Mouse (Mus musculus) frontal cortex, postnatal 25 days (tissue): ENCODE measurements around the gene Kiss1.
"Not testable (repeated sequence)": the region's sequence is repeated elsewhere in the genome, so short reads cannot be mapped to it uniquely, and the experiment has no call there.

Experiments
- DNase-seq, 2 experiments: peaks; one replicate each; pipeline ENCODE4 v3.0.0; 2022; ENCODE audit warnings: low spot score in 2 of 2

Kiss1 gene

GRCm38 (mm10) chr1:133317149-133317548, 4.5 kb upstream of the Kiss1 start:
- no peak for DNase-seq

DNA sequence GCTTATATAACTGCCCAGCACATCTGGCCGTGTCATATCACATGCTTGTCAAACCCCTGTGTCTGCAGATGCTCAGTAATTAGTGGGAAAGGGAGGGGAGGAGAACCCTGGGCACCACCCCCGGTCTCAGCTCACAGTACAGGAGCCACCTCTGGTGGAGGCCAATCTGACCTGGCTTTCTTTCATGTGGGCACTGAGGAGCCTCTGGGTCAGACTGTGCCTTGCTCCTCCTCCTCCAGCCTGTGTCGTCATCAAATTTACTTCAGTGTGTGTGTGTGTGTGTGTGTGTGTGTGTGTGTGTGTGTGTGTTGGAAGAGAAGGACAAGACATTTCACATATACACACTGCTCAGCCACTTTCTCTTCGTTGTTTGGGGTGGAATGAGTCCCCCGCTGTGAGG, 1.7 kb downstream of the Kiss1 start:
- DNase-seq: no peak

DNA sequence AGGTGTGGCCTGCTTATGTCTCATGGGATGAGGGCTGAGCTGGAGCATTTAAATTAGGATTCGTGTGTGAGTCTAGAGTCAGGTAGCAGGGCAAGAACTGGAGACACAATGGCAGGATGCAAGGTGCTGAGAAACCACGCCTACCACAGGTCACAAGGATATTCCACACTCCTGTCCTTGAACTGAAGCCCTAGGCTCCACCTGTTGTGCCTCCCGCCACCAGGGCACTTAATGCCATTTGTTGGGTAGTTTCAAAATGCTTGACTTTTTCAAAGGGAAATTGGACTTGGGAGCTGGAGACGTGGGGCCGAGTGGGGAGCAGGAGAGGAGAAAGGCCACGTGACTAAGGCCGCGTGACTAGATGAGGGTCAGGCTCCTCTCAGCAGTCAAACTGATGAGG, 4.3 kb downstream of the Kiss1 start:
- no peak for DNase-seq

DNA sequence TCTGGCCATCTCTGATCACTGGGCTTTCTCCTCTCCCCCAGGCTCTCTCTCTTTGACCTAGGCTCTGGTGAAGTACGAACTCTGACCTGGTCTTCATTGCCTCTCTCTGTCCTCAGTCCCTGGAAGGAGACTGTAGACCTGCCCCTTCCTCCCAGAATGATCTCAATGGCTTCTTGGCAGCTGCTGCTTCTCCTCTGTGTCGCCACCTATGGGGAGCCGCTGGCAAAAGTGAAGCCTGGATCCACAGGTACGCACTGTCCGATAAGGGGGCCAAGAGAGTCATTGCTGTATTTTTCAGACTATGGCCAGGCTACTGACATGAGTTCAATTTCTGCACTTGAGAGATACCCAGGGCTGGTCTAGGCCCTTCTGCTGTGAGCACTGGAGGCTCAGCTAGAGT, 5.4 kb downstream of the Kiss1 start:
- DNase-seq: no peak

DNA sequence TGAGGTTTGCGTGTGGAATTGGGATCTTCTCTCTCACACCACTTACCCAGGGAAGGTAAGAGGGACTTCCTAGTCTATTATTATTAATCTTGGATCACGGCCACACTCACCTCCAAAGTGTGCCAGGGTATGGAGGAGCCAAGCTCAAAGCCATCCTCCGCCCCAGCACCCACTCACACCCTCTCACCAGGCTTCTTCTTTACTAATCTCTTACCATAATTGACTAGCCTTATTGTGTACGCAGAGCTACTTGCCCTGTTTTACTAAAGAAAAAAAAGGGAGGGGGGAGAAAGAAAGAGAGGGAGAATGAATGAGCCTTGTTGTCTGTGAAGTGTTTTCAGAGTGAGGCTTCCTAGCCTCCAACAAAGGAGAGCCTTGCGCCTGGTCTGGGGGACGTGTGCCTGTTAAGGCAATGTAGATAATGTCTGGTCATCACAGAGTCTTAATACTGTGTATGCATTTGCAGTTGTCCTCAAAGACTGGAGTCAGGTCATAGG, 6.7 kb downstream of the Kiss1 start:
- DNase-seq: no peak

DNA sequence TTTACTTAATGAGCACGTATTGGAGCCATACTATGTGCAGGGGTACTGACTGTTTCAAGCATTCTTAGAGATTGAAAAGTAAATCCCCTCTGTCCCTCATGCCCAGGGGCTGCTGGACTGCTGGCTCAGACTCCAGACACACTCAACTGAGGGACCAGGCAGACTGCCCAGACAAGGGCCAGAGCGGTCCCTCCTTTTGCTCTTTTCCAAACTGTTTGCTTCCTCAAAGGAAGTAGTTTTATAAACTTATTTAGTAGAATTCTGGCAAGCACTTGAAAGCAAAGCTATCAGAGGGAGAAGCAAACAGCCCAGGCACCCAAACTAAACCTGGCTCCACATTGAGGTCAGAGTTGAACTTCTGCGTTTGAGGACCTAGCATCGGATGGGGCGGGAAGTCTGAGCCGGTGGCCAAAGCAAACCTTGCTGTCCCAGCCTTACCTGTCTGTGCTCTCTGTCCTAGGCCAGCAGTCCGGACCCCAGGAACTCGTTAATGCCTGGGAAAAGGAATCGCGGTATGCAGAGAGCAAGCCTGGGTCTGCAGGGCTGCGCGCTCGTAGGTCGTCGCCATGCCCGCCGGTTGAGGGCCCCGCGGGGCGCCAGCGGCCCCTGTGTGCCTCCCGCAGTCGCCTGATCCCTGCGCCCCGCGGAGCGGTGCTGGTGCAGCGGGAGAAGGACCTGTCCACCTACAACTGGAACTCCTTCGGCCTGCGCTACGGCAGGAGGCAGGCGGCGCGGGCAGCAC, 7.4 kb downstream of the Kiss1 start:
- DNase-seq: no peak

GRCm38 (mm10) chr1:133329638-133329964, 7.9 kb downstream of the Kiss1 start:
- no peak for DNase-seq

GRCm38 (mm10) chr1:133331142-133331541, 9.5 kb downstream of the Kiss1 start:
- DNase-seq: no peak

GRCm38 (mm10) chr1:133332656-133333430, 11.2 kb downstream of the Kiss1 start:
- no peak for DNase-seq

DNA sequence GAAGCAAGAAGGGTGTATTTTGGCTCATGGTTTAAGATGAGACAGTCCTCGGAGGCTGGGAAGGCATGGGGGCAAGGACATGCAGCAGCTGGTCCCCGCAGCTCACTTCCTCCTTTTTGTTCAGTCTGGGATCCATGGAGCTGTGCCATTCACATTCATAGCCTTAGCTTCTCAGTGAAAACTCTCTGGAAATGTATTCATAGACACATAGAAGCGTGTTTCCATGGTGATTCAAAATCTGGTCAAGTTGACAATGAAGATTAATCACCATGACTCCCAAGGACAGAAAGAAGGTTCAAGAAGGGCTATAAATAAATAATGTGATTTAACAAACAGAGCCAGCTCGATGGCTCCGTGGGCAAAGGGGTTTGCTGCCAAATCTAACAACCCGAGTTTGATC, 12.3 kb downstream of the Kiss1 start:
- DNase-seq: no peak

GRCm38 (mm10) chr1:133340403-133340802, 18.7 kb downstream of the Kiss1 start:
- not testable (repeated sequence) for DNase-seq

DNA sequence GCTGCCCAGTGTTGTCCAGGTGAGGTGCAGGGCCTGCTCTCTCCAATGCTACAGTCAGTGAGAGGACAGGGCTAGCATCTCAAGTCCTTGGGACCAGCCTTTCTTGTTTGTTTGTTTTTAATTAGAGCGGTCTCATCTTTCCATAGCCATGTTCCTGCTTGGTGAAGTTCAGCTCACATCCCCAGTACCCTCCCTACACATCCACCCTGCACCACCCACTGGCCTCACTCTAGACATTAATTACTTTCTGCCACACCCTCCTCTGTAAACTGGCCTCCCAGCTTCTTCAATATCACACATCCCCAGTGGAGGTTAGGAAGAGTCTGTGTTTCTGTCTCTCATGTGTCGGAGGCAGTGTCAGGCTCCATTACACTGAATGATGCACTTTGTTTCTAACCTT, 22.7 kb downstream of the Kiss1 start:
- DNase-seq: no peak

GRCm38 (mm10) chr1:133346531-133346930, 24.9 kb downstream of the Kiss1 start:
- no peak for DNase-seq

DNA sequence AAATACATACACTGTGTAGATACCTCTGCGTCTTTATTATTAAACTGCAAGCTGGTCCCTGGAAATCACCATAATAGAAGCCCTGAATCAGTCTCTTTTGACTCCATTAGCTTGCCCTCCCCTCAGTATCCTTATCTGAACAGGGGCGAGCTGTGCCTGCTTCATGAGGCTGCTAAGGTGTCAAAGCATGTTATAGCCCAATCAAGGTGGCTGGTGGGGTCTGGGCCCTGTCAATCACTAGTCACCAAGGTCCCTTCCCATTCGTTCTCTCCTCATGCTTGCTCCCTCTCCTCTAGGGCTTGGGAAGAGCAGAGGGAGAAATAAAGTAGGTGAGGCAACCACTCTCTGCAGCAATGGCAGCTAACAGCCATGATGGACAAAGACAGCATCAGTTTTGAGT, 25.6 kb downstream of the Kiss1 start:
- no peak for DNase-seq

- no peak for DNase-seq
Observed at GRCm38 (mm10) chr1:133347693-133348520, 26.2 kb downstream of the Kiss1 start.

DNA sequence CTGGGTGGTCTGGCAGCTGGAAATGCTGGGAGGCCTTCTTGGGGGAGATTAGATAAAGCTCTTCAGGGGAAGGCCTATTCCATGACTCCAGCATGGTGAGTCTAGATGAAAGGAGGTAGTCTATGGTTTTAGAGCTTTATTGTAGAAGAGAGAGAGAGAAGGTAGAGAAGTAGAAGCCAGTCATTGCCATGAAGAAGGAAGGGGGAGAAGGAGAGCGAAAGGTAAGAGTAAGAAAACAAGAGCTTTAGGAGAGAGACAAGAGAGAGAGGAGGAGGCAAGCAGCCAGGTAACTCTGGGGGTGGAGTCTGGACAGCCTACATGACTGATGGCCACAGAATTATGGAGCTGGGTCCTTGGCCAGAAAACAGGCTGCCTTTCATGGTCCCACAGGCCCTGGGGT, 28.5 kb downstream of the Kiss1 start, which contains the start of gene Ren1:
Gene Ren1, plus strand, starts transcription at position 301 of the 400 bp plus-strand sequence.
- no peak for DNase-seq

DNA sequence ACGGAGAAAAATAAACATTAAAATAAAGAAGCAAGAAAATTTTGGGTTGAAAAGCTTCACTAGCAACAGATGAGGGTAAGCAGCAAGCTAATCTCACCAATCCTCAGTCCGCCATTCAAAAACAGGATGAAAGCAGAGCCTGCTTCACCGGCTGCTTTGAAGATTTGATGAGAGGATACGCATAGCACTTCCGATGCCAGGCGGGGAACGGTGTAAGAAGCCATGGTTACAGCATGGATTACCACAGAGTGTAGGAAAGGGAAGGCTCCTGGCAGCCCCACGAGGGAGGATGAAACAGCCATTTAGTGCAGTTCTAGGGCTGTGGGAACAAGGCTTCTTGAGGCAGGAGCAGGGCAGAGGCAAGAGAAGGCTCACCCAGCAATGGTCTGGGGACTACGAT, 30.1 kb downstream of the Kiss1 start:
- DNase-seq: no peak

DNA sequence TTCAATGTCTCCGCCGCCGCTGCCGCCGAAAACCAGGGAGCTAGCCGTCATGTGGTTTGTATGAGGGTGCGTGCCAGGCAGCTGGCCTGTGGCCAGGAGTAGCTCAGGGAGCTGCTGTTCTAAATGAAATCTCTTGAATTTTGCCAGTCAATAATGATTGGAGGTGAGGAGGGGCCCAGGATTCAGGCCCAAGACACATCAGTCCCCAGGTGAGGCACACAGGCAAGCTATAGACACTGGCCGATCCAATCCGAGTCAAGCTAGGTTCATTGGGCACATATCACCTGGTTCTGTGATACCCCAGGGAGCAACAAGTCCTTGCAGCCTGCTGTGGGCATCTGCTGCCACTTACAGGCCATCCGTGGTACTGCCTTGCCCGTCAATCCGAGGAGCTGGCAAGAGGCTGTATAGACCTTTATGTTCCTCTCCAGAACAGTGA, 31.7 kb downstream of the Kiss1 start:
- peak; percentile 80 to 85 for DNase-seq

GRCm38 (mm10) chr1:133355469-133355868, 33.8 kb downstream of the Kiss1 start:
- no peak for DNase-seq

DNA sequence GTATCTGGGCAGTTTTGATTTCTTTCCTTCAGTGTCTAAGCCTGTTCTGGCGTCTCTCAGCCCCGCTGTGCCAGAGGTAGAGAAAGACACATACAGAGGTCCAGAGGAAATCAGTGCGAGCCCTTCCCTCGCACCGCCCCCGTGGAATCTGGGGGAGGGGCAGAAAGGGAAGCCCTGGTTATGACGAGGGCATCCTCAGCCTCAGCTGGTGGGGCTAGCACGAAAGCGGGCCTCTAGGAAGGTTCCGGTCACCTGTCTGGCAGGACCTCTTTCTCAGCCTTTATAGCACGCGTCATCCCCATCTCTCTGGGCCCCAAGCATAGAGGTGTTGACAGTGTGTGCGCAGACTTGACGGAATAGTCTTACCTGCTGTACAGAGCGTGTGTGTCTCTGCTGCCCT, 34.2 kb downstream of the Kiss1 start:
- DNase-seq: no peak

- DNase-seq: no peak
Observed at GRCm38 (mm10) chr1:133356330-133356729, 34.7 kb downstream of the Kiss1 start.

DNA sequence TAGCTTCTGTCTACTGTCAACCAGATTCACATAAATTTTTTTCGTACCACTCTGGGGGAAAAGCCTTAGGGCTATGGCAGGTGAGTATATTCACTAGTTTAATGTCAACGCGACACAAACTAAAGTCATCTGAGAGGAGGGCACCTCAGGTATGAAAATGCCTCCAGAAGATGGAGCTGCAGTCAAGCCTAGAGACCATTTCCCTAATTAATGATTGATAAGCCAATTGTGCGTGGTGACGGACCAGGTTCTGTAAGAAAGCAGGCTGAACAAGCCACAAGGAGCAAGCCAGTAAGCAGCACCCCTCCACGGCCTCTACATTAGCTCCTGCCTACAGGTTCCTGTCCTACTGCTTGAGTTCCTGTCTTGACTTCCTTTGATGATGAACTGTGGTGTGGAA, 39.3 kb downstream of the Kiss1 start:
- DNase-seq: no peak
